Mouse (Mus musculus): Measurements from ENCODE around the gene Hist2h2be. TPM values are rescaled to one million over a fixed set of nuclear protein-coding genes. Genes with fewer than 3 reads are reported as not detected.
A peak's percentile ranks its signal among the peaks of the same experiment; 100 is the strongest.
"Not testable (repeated sequence)": the region's sequence is repeated elsewhere in the genome, so short reads cannot be mapped to it uniquely, and the experiment has no call there.

The Hist2h2be gene
- total RNA-seq, 2 experiments from 2014 or later = 3.2 to 3.8 TPM

- DNase-seq (ENCODE audit: low spot score in 2 of 2) = no peak
These were observed 22.7 kb upstream of the Hist2h2be start for GRCm38 (mm10) chr3:96198181-96198580.

GRCm38 (mm10) chr3:96198601-96199251 lies 22.2 kb upstream of the Hist2h2be start:
- DNase-seq (ENCODE audit: low spot score in 2 of 2) = not testable (repeated sequence)

GRCm38 (mm10) chr3:96199731-96200130 lies 21.2 kb upstream of the Hist2h2be start:
- DNase-seq (ENCODE audit: low spot score in 2 of 2) = no peak

- DNase-seq (ENCODE audit: low spot score in 2 of 2) = no peak
These were observed 13.1 kb upstream of the Hist2h2be start for GRCm38 (mm10) chr3:96207819-96208218.

- DNase-seq (ENCODE audit: low spot score in 2 of 2) = no peak
These were observed 11.7 kb upstream of the Hist2h2be start for GRCm38 (mm10) chr3:96209242-96209641.

GRCm38 (mm10) chr3:96219191-96219641 lies 1.7 kb upstream of the Hist2h2be start:
- DNase-seq (ENCODE audit: low spot score in 2 of 2) = no peak

GRCm38 (mm10) chr3:96219661-96220130 lies 1.2 kb upstream of the Hist2h2be start, which contains the start of the genes Bola1 and Hist2h2ab:
Gene Bola1, minus strand, starts transcription at chr3:96219709.
Gene Hist2h2ab, plus strand, starts transcription at chr3:96219865.
- DNase-seq (ENCODE audit: low spot score in 2 of 2) = peak; percentile 31 to 65

- peak in 1 of 2 experiments; percentile 64 for DNase-seq (ENCODE audit: low spot score in 2 of 2)
These were observed 671 bp upstream of the Hist2h2be start for GRCm38 (mm10) chr3:96220131-96220764.

- no peak for DNase-seq (ENCODE audit: low spot score in 2 of 2)
These were observed 720 bp downstream of the Hist2h2be start for GRCm38 (mm10) chr3:96221640-96222038.

GRCm38 (mm10) chr3:96222774-96223173 lies 1.9 kb downstream of the Hist2h2be start:
- DNase-seq (ENCODE audit: low spot score in 2 of 2) = no peak

GRCm38 (mm10) chr3:96225421-96225820 lies 4.5 kb downstream of the Hist2h2be start:
- no peak for DNase-seq (ENCODE audit: low spot score in 2 of 2)

GRCm38 (mm10) chr3:96226695-96227648 lies 6.1 kb downstream of the Hist2h2be start:
- no peak for DNase-seq (ENCODE audit: low spot score in 2 of 2)

GRCm38 (mm10) chr3:96228828-96229227 lies 7.9 kb downstream of the Hist2h2be start:
- no peak for DNase-seq (ENCODE audit: low spot score in 2 of 2)

GRCm38 (mm10) chr3:96230404-96230803 lies 9.5 kb downstream of the Hist2h2be start:
- no peak for DNase-seq (ENCODE audit: low spot score in 2 of 2)

- no peak for DNase-seq (ENCODE audit: low spot score in 2 of 2)
These were observed 10.2 kb downstream of the Hist2h2be start for GRCm38 (mm10) chr3:96230910-96231757.

GRCm38 (mm10) chr3:96231758-96232120 lies 10.8 kb downstream of the Hist2h2be start:
- DNase-seq (ENCODE audit: low spot score in 2 of 2) = no peak

GRCm38 (mm10) chr3:96234914-96235313 lies 14.0 kb downstream of the Hist2h2be start:
- no peak for DNase-seq (ENCODE audit: low spot score in 2 of 2)

GRCm38 (mm10) chr3:96235836-96236235 lies 14.9 kb downstream of the Hist2h2be start:
- no peak for DNase-seq (ENCODE audit: low spot score in 2 of 2)

- DNase-seq (ENCODE audit: low spot score in 2 of 2) = no peak
These were observed 16.0 kb downstream of the Hist2h2be start for GRCm38 (mm10) chr3:96236834-96237334.

GRCm38 (mm10) chr3:96237335-96237903 lies 16.5 kb downstream of the Hist2h2be start:
- no peak for DNase-seq (ENCODE audit: low spot score in 2 of 2)
